Mouse (Mus musculus) CH12.LX (cell line): ENCODE data around the gene Fnbp1.

Experiments
- CTCF ChIP-seq, 2 experiments: IDR thresholded peaks in 1 of 2; conservative IDR thresholded peaks in 1 of 2; 2 replicates each; pipeline ENCODE4 v1.5.1; 2011 to 2012; ENCODE audit warnings: low read depth in 2 of 2, low read length in 2 of 2, improper control_type of control experiment in 1 of 2, inconsistent platforms in 1 of 2, mild to moderate bottlenecking in 1 of 2, moderate library complexity in 1 of 2
- ELF1 ChIP-seq: IDR thresholded peaks from 2 replicates; pipeline ENCODE4 v1.6.1; 2014; ENCODE audit warnings: low read depth, mild to moderate bottlenecking, inconsistent platforms, low read length, improper control_type of control experiment
- EP300 ChIP-seq: IDR thresholded peaks from 2 replicates; pipeline ENCODE4 v1.6.1; 2011; ENCODE audit warnings: low read length, improper control_type of control experiment
- GABPA ChIP-seq: IDR thresholded peaks from 2 replicates; pipeline ENCODE4 v1.6.1; 2012; ENCODE audit warnings: low read depth, low read length, improper control_type of control experiment, inconsistent platforms; ENCODE audit not compliant: insufficient replicate concordance
- JUND ChIP-seq: conservative IDR thresholded peaks from 2 replicates; pipeline ENCODE4 v1.6.1; 2011; ENCODE audit warnings: low read depth, low read length, improper control_type of control experiment
- MAFK ChIP-seq: IDR thresholded peaks from 2 replicates; pipeline ENCODE4 v1.6.1; 2011; ENCODE audit warnings: low read length, improper control_type of control experiment; ENCODE audit not compliant: insufficient replicate concordance
- MAZ ChIP-seq: IDR thresholded peaks from 2 replicates; pipeline ENCODE4 v1.6.1; 2012; ENCODE audit warnings: low read depth, mild to moderate bottlenecking, inconsistent platforms, low read length, improper control_type of control experiment, moderate library complexity
- POLR2A ChIP-seq: IDR thresholded peaks from 2 replicates; pipeline ENCODE4 v1.6.1; 2011; ENCODE audit warnings: low read depth, mild to moderate bottlenecking, improper control_type of control experiment, low read length
- TBP ChIP-seq: conservative IDR thresholded peaks from 2 replicates; pipeline ENCODE4 v1.6.1; 2011; ENCODE audit warnings: low read depth, low read length, improper control_type of control experiment
- UBTF ChIP-seq: IDR thresholded peaks from 2 replicates; pipeline ENCODE4 v1.6.1; 2012; ENCODE audit warnings: low read depth, mild to moderate bottlenecking, inconsistent platforms, low read length, improper control_type of control experiment, moderate library complexity
- USF1 ChIP-seq: IDR thresholded peaks from 2 replicates; pipeline ENCODE4 v1.6.1; 2014; ENCODE audit warnings: low read depth, mild to moderate bottlenecking, inconsistent platforms, low read length, improper control_type of control experiment
- USF2 ChIP-seq: conservative IDR thresholded peaks from 2 replicates; pipeline ENCODE4 v1.6.1; 2011; ENCODE audit warnings: low read depth, low read length, improper control_type of control experiment

DNA sequence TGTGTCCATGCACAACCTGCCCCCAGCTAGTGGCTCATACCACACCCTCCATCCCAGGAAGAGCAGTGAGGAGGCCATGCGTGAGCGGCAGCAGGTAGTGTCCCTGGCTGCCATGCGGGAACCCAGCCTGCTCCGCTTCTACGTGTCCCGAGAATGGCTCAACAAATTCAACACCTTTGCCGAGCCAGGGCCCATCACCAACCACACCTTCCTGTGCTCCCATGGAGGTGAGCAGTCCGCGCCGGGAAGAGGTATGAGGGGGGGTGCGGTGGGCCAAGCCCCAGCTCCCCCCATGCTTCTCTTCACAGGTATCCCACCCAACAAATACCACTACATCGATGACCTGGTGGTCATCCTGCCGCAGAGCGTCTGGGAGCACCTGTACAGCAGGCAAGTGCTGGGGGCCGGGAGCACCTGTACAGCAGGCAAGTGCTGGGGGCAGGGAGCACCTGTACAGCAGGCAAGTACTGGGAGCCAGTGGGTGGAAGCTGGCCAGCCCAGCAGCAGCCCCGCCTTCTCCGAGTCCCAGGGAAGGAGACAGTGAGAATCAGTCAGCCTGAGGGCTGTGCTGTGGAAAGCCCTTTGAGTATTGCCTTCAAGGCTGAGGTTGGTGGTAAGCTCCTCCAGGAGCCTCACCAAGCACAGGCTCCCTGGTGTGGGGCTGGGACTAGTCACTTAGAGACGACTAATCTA lies 124.0 kb downstream of the Fnbp1 start:
- TF ChIP-seq MAFK (no peak), TBP (no peak), EP300 (no peak), POLR2A (no peak), GABPA (no peak), JUND (no peak), MAZ (no peak), ELF1 (no peak), USF2 (no peak), UBTF (no peak), USF1 (no peak), CTCF (conservative IDR thresholded peaks at IDR 0.05 in 1 of 2, IDR thresholded peaks at IDR 0.05 in 1 of 2; ENCODE audit: low read depth in 2 of 2, low read length in 2 of 2) (no peak)
